Mouse (Mus musculus): ENCODE results near the gene Gmps.

Gmps gene

GRCm38 (mm10) chr3:63975955-63976908 lies at the start of gene Gmps:
Gmps (plus strand) TSS chr3:63976106.
- peak; percentile 98 for DNase-seq (ENCODE audit: low read depth)

GRCm38 (mm10) chr3:63928878-63929859 lies 46.7 kb upstream of the Gmps start, which contains the start of gene E130311K13Rik:
E130311K13Rik (minus strand) TSS chr3:63929472.
- DNase-seq (ENCODE audit: low read depth): peak; percentile 90

- no peak for DNase-seq (ENCODE audit: low read depth)
Observed at GRCm38 (mm10) chr3:63938928-63939327, 37.0 kb upstream of the Gmps start.

GRCm38 (mm10) chr3:63941204-63941850 lies 34.6 kb upstream of the Gmps start:
- DNase-seq (ENCODE audit: low read depth): no peak

- DNase-seq (ENCODE audit: low read depth): no peak
Observed at GRCm38 (mm10) chr3:63949837-63950236, 26.1 kb upstream of the Gmps start.

GRCm38 (mm10) chr3:63963421-63964099 lies 12.3 kb upstream of the Gmps start:
- DNase-seq (ENCODE audit: low read depth): peak; percentile 57

GRCm38 (mm10) chr3:63964100-63964921 lies 11.6 kb upstream of the Gmps start, which contains the start of gene Slc33a1:
Slc33a1 (minus strand) TSS chr3:63964768.
- DNase-seq (ENCODE audit: low read depth): peak; percentile 100

GRCm38 (mm10) chr3:63964922-63965249 lies 11.0 kb upstream of the Gmps start:
- DNase-seq (ENCODE audit: low read depth): no peak

GRCm38 (mm10) chr3:63965929-63966328 lies 10.0 kb upstream of the Gmps start:
- DNase-seq (ENCODE audit: low read depth): no peak

- DNase-seq (ENCODE audit: low read depth): no peak
Observed at GRCm38 (mm10) chr3:63977895-63978294, 2.0 kb downstream of the Gmps start.

- no peak for DNase-seq (ENCODE audit: low read depth)
Observed at GRCm38 (mm10) chr3:63986656-63987055, 10.8 kb downstream of the Gmps start.

GRCm38 (mm10) chr3:63988722-63989440 lies 13.0 kb downstream of the Gmps start:
- DNase-seq (ENCODE audit: low read depth): no peak

- no peak for DNase-seq (ENCODE audit: low read depth)
Observed at GRCm38 (mm10) chr3:64021436-64021835, 45.5 kb downstream of the Gmps start.

GRCm38 (mm10) chr3:64021867-64022266 lies 46.0 kb downstream of the Gmps start:
- DNase-seq (ENCODE audit: low read depth): no peak

GRCm38 (mm10) chr3:64029846-64030245 lies 53.9 kb downstream of the Gmps start:
- no peak for DNase-seq (ENCODE audit: low read depth)

GRCm38 (mm10) chr3:64038136-64038841 lies 62.4 kb downstream of the Gmps start:
- DNase-seq (ENCODE audit: low read depth): no peak

- DNase-seq (ENCODE audit: low read depth): peak; percentile 70
Observed at GRCm38 (mm10) chr3:64039818-64040784, 64.2 kb downstream of the Gmps start.

Measured in induced T-regulatory cell, adult 2 months (primary cell).